ENCODE assay signal across 21 mouse cellular contexts in genomic region chr1:64950271-64950670, GRCm38 (mm10). TPM values are rescaled to one million over a fixed set of nuclear protein-coding genes. Genes with fewer than 3 reads are reported as not detected.
DNase-seq lines count a peak whose midpoint lies in the region; TF ChIP-seq lines count a peak whose summit lies in the region.
"Had no signal": no experiment of that assay in that cellular context is flagged by ENCODE, and none has a peak within 500 bp of the region (broad histone marks: within the 10 kb centered on the region; RNA-seq: fewer than 3 reads in every experiment).

No protein-coding gene starts in this region.

- H3K27me3 ChIP-seq in C2C12 (ENCODE audit: control insufficient read depth, insufficient read depth, insufficient read length), result no peaks in the 10 kb centered on the region
- H3K27me3 ChIP-seq: embryonic facial prominence, embryonic 12.5 days; embryonic facial prominence, embryonic 15.5 days; hindbrain, embryonic 13.5 days; intestine, embryonic 15.5 days; Patski had no signal

- H3ac ChIP-seq in C2C12 (ENCODE audit: control insufficient read depth, insufficient read length, low read depth), result no peak overlapping the region

- no peak overlapping the region for H3K4me3 ChIP-seq in C2C12 (ENCODE audit: insufficient read depth, poor library complexity, severe bottlenecking)
- H3K4me3 ChIP-seq: embryonic facial prominence, embryonic 12.5 days; embryonic facial prominence, embryonic 15.5 days; hindbrain, embryonic 10.5 days; hindbrain, embryonic 13.5 days; intestine, embryonic 15.5 days had no signal

- peaks cover 12% of the 10 kb centered on the region for H3K79me2 ChIP-seq in C2C12 (ENCODE audit: control insufficient read depth, insufficient read depth)

- DNase-seq in adrenal gland, adult 2 months, result peak; percentile 51
- no peak for DNase-seq in adrenal gland, adult 8-10 months
- DNase-seq in retina, embryonic 14.5 days (ENCODE audit: low spot score), result peak; percentile 17
- no peak for DNase-seq in layer of hippocampus, adult 18-20 months (ENCODE audit: low spot score in 2 of 2)
- no peak for DNase-seq in spleen, adult 18-20 months
- no peak for DNase-seq in kidney, postnatal 36 days
- DNase-seq: adrenal gland, postnatal 14 days; cerebellum, adult 11 months; cerebellum, adult 2 months; cerebellum, adult 9-11 months; cerebellum, postnatal 25 days; forebrain, postnatal 0 days; gastrocnemius, postnatal 36 days; heart, postnatal 36 days had no signal

- no peak for TF ChIP-seq CTCF in C2C12 (IDR thresholded peaks at IDR 0.05; ENCODE audit: control insufficient read depth, insufficient read depth, insufficient read length)

- H3K36me3 ChIP-seq in C2C12 (ENCODE audit: control insufficient read depth, insufficient read depth), result no peaks in the 10 kb centered on the region
- H3K36me3 ChIP-seq: embryonic facial prominence, embryonic 12.5 days; embryonic facial prominence, embryonic 15.5 days; hindbrain, embryonic 10.5 days; hindbrain, embryonic 13.5 days; intestine, embryonic 15.5 days had no signal

- peaks cover 3% of the 10 kb centered on the region for H3K79me3 ChIP-seq in C2C12 (ENCODE audit: low read depth)

TF ChIP-seq in C2C12, 6 proteins besides CTCF, POLR2A, EP300 and RAD21:
- no peak for TF ChIP-seq MAX (IDR thresholded peaks at IDR 0.05)
- no peak for TF ChIP-seq CEBPB (IDR thresholded peaks at IDR 0.05; ENCODE audit: low read depth)
- peak; percentile 70 for TF ChIP-seq FOSL1 (IDR thresholded peaks at IDR 0.05; ENCODE audit: insufficient read depth, low read length, poor library complexity, severe bottlenecking)
- no peak for TF ChIP-seq USF1 (IDR thresholded peaks at IDR 0.05; ENCODE audit: low read depth)
- TF ChIP-seq MYOG (IDR thresholded peaks at IDR 0.05; ENCODE audit: control insufficient read depth, extremely low read depth, insufficient read length), result no peak
TF ChIP-seq in C2C12: peak in this region for 1.

RNA-seq across cellular contexts. Expression of gene Plekhm3, which starts 6.4 kb away (rescaled TPM):
- total RNA-seq in adrenal gland, adult 2 months (2021), result 10 to 100 TPM; 12.7 to 21.4 TPM
- polyA plus RNA-seq in adrenal gland, adult 2 months (2012; rRNA removed), result 3.8 and 3.9 TPM in 2 replicates
- total RNA-seq in adrenal gland, adult 8-10 months (2022), result 10 to 100 TPM; 21.0 to 40.6 (median 31.8) TPM
- 2.3 TPM for polyA plus RNA-seq in C2C12 (2012; fragmentation: generic; extraction: Trizol)
- total RNA-seq in layer of hippocampus, adult 18-20 months (2021), result 10 to 100 TPM; 36.9 to 39.7 TPM

Comparison
In these comparisons a context has a peak if more than half of its experiments do, and no peak if none do; other contexts are left out.
1. DNase-seq: peak in adrenal gland, adult 2 months (single experiment) and retina, embryonic 14.5 days (single experiment); none in adrenal gland, adult 8-10 months (single experiment), layer of hippocampus, adult 18-20 months (0 of 2), spleen, adult 18-20 months (0 of 2) and kidney, postnatal 36 days (0 of 2).